Mouse (Mus musculus) B cell, adult 2 months (primary cell): ENCODE results near the gene Stx1a.

Experiments used
- DNase-seq, 2 experiments: peaks; one replicate each; pipeline ENCODE4 v3.0.0; 2022

The Stx1a gene

GRCm38 (mm10) chr5:135023344-135024173 is at the start of gene Stx1a:
TSS of gene Stx1a (plus strand) at chr5:135023482.
- peak; percentile 58 to 66 for DNase-seq

- DNase-seq = no peak
These were observed 49.8 kb upstream of the Stx1a start for GRCm38 (mm10) chr5:134973526-134973925.

GRCm38 (mm10) chr5:134974294-134974693 is 49.0 kb upstream of the Stx1a start:
- no peak for DNase-seq

GRCm38 (mm10) chr5:134974921-134975320 is 48.4 kb upstream of the Stx1a start:
- no peak for DNase-seq

- no peak for DNase-seq
These were observed 47.1 kb upstream of the Stx1a start for GRCm38 (mm10) chr5:134976164-134976563.

- DNase-seq = no peak
These were observed 46.6 kb upstream of the Stx1a start for GRCm38 (mm10) chr5:134976577-134977250.

- DNase-seq = no peak
These were observed 45.4 kb upstream of the Stx1a start for GRCm38 (mm10) chr5:134977837-134978236.

GRCm38 (mm10) chr5:134981149-134981548 is 42.1 kb upstream of the Stx1a start:
- no peak for DNase-seq

GRCm38 (mm10) chr5:134983111-134983510 is 40.2 kb upstream of the Stx1a start:
- no peak for DNase-seq

GRCm38 (mm10) chr5:134983771-134984170 is 39.5 kb upstream of the Stx1a start:
- no peak for DNase-seq

- no peak for DNase-seq
These were observed 37.5 kb upstream of the Stx1a start, which contains the start of gene Cldn3 for GRCm38 (mm10) chr5:134985633-134986297. TSS of gene Cldn3 (plus strand) at chr5:134986214.

GRCm38 (mm10) chr5:134986298-134987268 is 36.7 kb upstream of the Stx1a start:
- no peak for DNase-seq

- DNase-seq = no peak
These were observed 34.1 kb upstream of the Stx1a start for GRCm38 (mm10) chr5:134989166-134989565.

GRCm38 (mm10) chr5:134989741-134990140 is 33.5 kb upstream of the Stx1a start:
- DNase-seq = no peak

- DNase-seq = no peak
These were observed 30.7 kb upstream of the Stx1a start for GRCm38 (mm10) chr5:134992566-134992965.

- DNase-seq = no peak
These were observed 24.9 kb upstream of the Stx1a start for GRCm38 (mm10) chr5:134998359-134998758.

- no peak for DNase-seq
These were observed 23.5 kb upstream of the Stx1a start for GRCm38 (mm10) chr5:134999797-135000196.

- no peak for DNase-seq
These were observed 22.5 kb upstream of the Stx1a start for GRCm38 (mm10) chr5:135000751-135001150.

- peak; percentile 52 to 53 for DNase-seq
These were observed 22.0 kb upstream of the Stx1a start for GRCm38 (mm10) chr5:135001309-135001708.

- no peak for DNase-seq
These were observed 21.1 kb upstream of the Stx1a start for GRCm38 (mm10) chr5:135002151-135002550.

GRCm38 (mm10) chr5:135007802-135008571 is 15.3 kb upstream of the Stx1a start:
- DNase-seq = peak; percentile 37 to 43
